Mouse (Mus musculus) testis, adult 2 months (tissue): ENCODE data around the gene Kirrel3.

ENCODE experiments used
- CTCF ChIP-seq: fragments of 200-500 bp; IDR thresholded peaks from 2 replicates; pipeline ENCODE4 v1.5.1; 2012; ENCODE audit warnings: low read depth, mild to moderate bottlenecking, inconsistent platforms, low read length, moderate library complexity; ENCODE audit not compliant: control insufficient read depth, insufficient read depth, insufficient replicate concordance
- POLR2A ChIP-seq: fragments of 200-500 bp; IDR thresholded peaks from 2 replicates; pipeline ENCODE4 v1.6.1; 2012; ENCODE audit warnings: low read depth, mild to moderate bottlenecking, inconsistent platforms, low read length, moderate library complexity; ENCODE audit not compliant: control insufficient read depth

DNA sequence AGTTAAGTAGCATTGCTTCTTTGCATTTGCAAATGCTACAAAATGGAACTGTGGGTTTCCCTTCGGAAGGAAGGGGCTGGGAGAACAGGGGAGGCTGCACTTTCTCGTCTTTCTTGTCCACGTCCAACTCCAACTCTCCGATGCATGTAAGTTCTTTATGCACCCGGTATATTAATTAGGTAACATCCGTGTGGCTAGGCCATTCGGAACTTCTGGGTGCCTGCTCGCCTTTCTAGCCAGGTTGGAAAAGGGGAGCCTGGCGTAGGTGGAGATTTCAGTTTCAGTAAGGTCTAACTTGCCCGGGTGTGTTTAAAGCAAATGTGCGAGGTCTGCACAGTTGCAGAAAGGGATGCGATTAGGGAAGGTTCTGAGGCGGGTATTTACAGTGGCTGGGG, 3.6 kb downstream of the Kirrel3 start:
- no peak for TF ChIP-seq CTCF
- no peak for TF ChIP-seq POLR2A
